Mouse (Mus musculus) cerebellum, adult 8-10 months (tissue): Measurements from ENCODE around the gene Lins1.

Source experiments
- DNase-seq: peaks from one replicate; pipeline ENCODE4 v3.0.0; 2022

Gene Lins1

GRCm38 (mm10) chr7:66689620-66690360, at the start of gene Lins1:
Gene Lins1, plus strand, starts transcription at chr7:66689889.
- peak; percentile 98 for DNase-seq

- DNase-seq: no peak
Measured at GRCm38 (mm10) chr7:66645736-66646135, 44.0 kb upstream of the Lins1 start.

GRCm38 (mm10) chr7:66649181-66649580, 40.5 kb upstream of the Lins1 start:
- DNase-seq: no peak

- DNase-seq: no peak
Measured at GRCm38 (mm10) chr7:66650883-66651282, 38.8 kb upstream of the Lins1 start.

- no peak for DNase-seq
Measured at GRCm38 (mm10) chr7:66652216-66652615, 37.5 kb upstream of the Lins1 start.

- DNase-seq: no peak
Measured at GRCm38 (mm10) chr7:66653596-66653995, 36.1 kb upstream of the Lins1 start.

GRCm38 (mm10) chr7:66655471-66655870, 34.2 kb upstream of the Lins1 start:
- DNase-seq: no peak

- no peak for DNase-seq
Measured at GRCm38 (mm10) chr7:66660291-66660690, 29.4 kb upstream of the Lins1 start.

- no peak for DNase-seq
Measured at GRCm38 (mm10) chr7:66660972-66661371, 28.7 kb upstream of the Lins1 start.

- peak; percentile 74 for DNase-seq
Measured at GRCm38 (mm10) chr7:66661572-66661971, 28.1 kb upstream of the Lins1 start.

- DNase-seq: no peak
Measured at GRCm38 (mm10) chr7:66663548-66663947, 26.1 kb upstream of the Lins1 start.

GRCm38 (mm10) chr7:66667064-66667463, 22.6 kb upstream of the Lins1 start:
- no peak for DNase-seq

- no peak for DNase-seq
Measured at GRCm38 (mm10) chr7:66675800-66676199, 13.9 kb upstream of the Lins1 start.

GRCm38 (mm10) chr7:66682119-66682863, 7.4 kb upstream of the Lins1 start:
- DNase-seq: no peak

- peak; percentile 19 for DNase-seq
Measured at GRCm38 (mm10) chr7:66688721-66689120, 968 bp upstream of the Lins1 start.

- no peak for DNase-seq
Measured at GRCm38 (mm10) chr7:66689294-66689619, 432 bp upstream of the Lins1 start, which contains the start of gene Asb7. Gene Asb7, minus strand, starts transcription at chr7:66689596.

GRCm38 (mm10) chr7:66694467-66694866, 4.8 kb downstream of the Lins1 start:
- no peak for DNase-seq

GRCm38 (mm10) chr7:66702721-66703120, 13.0 kb downstream of the Lins1 start:
- DNase-seq: no peak

GRCm38 (mm10) chr7:66704631-66705030, 14.9 kb downstream of the Lins1 start:
- DNase-seq: no peak

GRCm38 (mm10) chr7:66711166-66711565, 21.5 kb downstream of the Lins1 start:
- no peak for DNase-seq

GRCm38 (mm10) chr7:66724514-66724913, 34.8 kb downstream of the Lins1 start:
- no peak for DNase-seq

- DNase-seq: no peak
Measured at GRCm38 (mm10) chr7:66724954-66725353, 35.3 kb downstream of the Lins1 start.

- DNase-seq: no peak
Measured at GRCm38 (mm10) chr7:66728072-66728471, 38.4 kb downstream of the Lins1 start.

GRCm38 (mm10) chr7:66729232-66729631, 39.5 kb downstream of the Lins1 start:
- no peak for DNase-seq
